Mouse (Mus musculus) cerebellum, postnatal 10 days (tissue): ENCODE results near the gene Grap2.
A peak's percentile ranks its signal among the peaks of the same experiment; 100 is the strongest.
"Not testable (repeated sequence)": the region's sequence is repeated elsewhere in the genome, so short reads cannot be mapped to it uniquely, and the experiment has no call there.

Experiments
- DNase-seq, 2 experiments: peaks; one replicate each; pipeline ENCODE4 v3.0.0; 2021; ENCODE audit warnings: mixed read lengths in 2 of 2

The Grap2 gene

GRCm38 (mm10) chr15:80567139-80567538 lies 5.3 kb upstream of the Grap2 start:
- DNase-seq: no peak

GRCm38 (mm10) chr15:80567731-80568130 lies 4.7 kb upstream of the Grap2 start:
- no peak for DNase-seq

GRCm38 (mm10) chr15:80569205-80569604 lies 3.2 kb upstream of the Grap2 start:
- no peak for DNase-seq

GRCm38 (mm10) chr15:80570226-80570625 lies 2.2 kb upstream of the Grap2 start:
- no peak for DNase-seq

- DNase-seq: no peak
Measured at GRCm38 (mm10) chr15:80571611-80572010, 783 bp upstream of the Grap2 start.

GRCm38 (mm10) chr15:80572811-80573520 lies 572 bp downstream of the Grap2 start:
- DNase-seq: no peak

GRCm38 (mm10) chr15:80574211-80575040 lies 2.0 kb downstream of the Grap2 start:
- DNase-seq: peak; percentile 72 to 73

GRCm38 (mm10) chr15:80575817-80576370 lies 3.5 kb downstream of the Grap2 start:
- peak; percentile 40 to 53 for DNase-seq

- no peak for DNase-seq
Measured at GRCm38 (mm10) chr15:80576415-80576994, 4.1 kb downstream of the Grap2 start.

- DNase-seq: no peak
Measured at GRCm38 (mm10) chr15:80577166-80577960, 5.0 kb downstream of the Grap2 start.

- DNase-seq: no peak
Measured at GRCm38 (mm10) chr15:80579121-80579520, 6.7 kb downstream of the Grap2 start.

- not testable (repeated sequence) for DNase-seq
Measured at GRCm38 (mm10) chr15:80580585-80580984, 8.2 kb downstream of the Grap2 start.

- no peak for DNase-seq
Measured at GRCm38 (mm10) chr15:80582581-80583495, 10.4 kb downstream of the Grap2 start.

- DNase-seq: no peak
Measured at GRCm38 (mm10) chr15:80586296-80586695, 13.9 kb downstream of the Grap2 start.

GRCm38 (mm10) chr15:80590641-80591040 lies 18.2 kb downstream of the Grap2 start:
- no peak for DNase-seq

- DNase-seq: no peak
Measured at GRCm38 (mm10) chr15:80592737-80593136, 20.3 kb downstream of the Grap2 start.

GRCm38 (mm10) chr15:80593877-80594276 lies 21.5 kb downstream of the Grap2 start:
- DNase-seq: peak in 1 of 2 experiments; percentile 46

GRCm38 (mm10) chr15:80598750-80599149 lies 26.4 kb downstream of the Grap2 start:
- DNase-seq: no peak

- DNase-seq: peak in 1 of 2 experiments; percentile 29
Measured at GRCm38 (mm10) chr15:80599213-80599750, 26.9 kb downstream of the Grap2 start.

- no peak for DNase-seq
Measured at GRCm38 (mm10) chr15:80599843-80600242, 27.4 kb downstream of the Grap2 start.

- no peak for DNase-seq
Measured at GRCm38 (mm10) chr15:80601456-80601855, 29.1 kb downstream of the Grap2 start.
